Mouse (Mus musculus) MEL (cell line): ENCODE data around the gene Il17c. TPM values are rescaled to one million over a fixed set of nuclear protein-coding genes. Genes with fewer than 3 reads are reported as not detected.

Experiments
- DNase-seq: peaks from one replicate; pipeline ENCODE4 v3.0.0; 2011; ENCODE audit warnings: low read depth, low spot score
- H3K27ac ChIP-seq: 2 replicates; pipeline ENCODE4 v1.5.1; 2012; ENCODE audit warnings: low read depth, mild to moderate bottlenecking, control low read depth, low read length, moderate library complexity; ENCODE audit not compliant: control insufficient read depth
- H3K27me3 ChIP-seq, 2 experiments: fragments of 150-350 bp in 1 of 2; sonication (generic) in 1 of 2; 2 replicates each; pipeline ENCODE4 v1.6.1; 2012; ENCODE audit warnings: low read length in 2 of 2, mild to moderate bottlenecking in 2 of 2, improper control_type of control experiment in 1 of 2, moderate library complexity in 1 of 2; ENCODE audit not compliant: insufficient read depth in 2 of 2, control insufficient read depth in 1 of 2
- H3K36me3 ChIP-seq, 2 experiments: 2 replicates each; pipeline ENCODE4 v1.6.1; 2012 to 2014; ENCODE audit warnings: low read length in 2 of 2, improper control_type of control experiment in 1 of 2, inconsistent platforms in 1 of 2, mild to moderate bottlenecking in 1 of 2; ENCODE audit not compliant: insufficient read depth in 2 of 2, control insufficient read depth in 1 of 2
- H3K4me1 ChIP-seq, 2 experiments: fragments of 150-350 bp in 1 of 2; sonication (generic) in 1 of 2; 2 replicates each; pipeline ENCODE4 v1.6.1; 2012; ENCODE audit warnings: low read length in 2 of 2, improper control_type of control experiment in 1 of 2, mild to moderate bottlenecking in 1 of 2; ENCODE audit not compliant: insufficient read depth in 2 of 2, control insufficient read depth in 1 of 2
- H3K4me3 ChIP-seq, 2 experiments: fragments of 150-350 bp in 1 of 2; sonication (generic) in 1 of 2; 2 replicates each; pipeline ENCODE4 v1.5.1; 2012; ENCODE audit warnings: low read depth in 2 of 2, low read length in 2 of 2, mild to moderate bottlenecking in 2 of 2, moderate library complexity in 2 of 2, control low read depth in 1 of 2, improper control_type of control experiment in 1 of 2; ENCODE audit not compliant: control insufficient read depth in 1 of 2, insufficient read depth in 1 of 2
- H3K79me2 ChIP-seq: 2 replicates; pipeline ENCODE4 v1.6.1; 2012; ENCODE audit warnings: mild to moderate bottlenecking, low read length, moderate library complexity; ENCODE audit not compliant: control insufficient read depth, poor library complexity, insufficient read depth
- H3K9ac ChIP-seq: 2 replicates; pipeline ENCODE4 v1.6.1; 2012; ENCODE audit warnings: low read depth, mild to moderate bottlenecking, control low read depth, low read length, moderate library complexity; ENCODE audit not compliant: control insufficient read depth, poor library complexity, severe bottlenecking
- H3K9me3 ChIP-seq: fragments of 150-350 bp; sonication (generic); replicated peaks from 2 replicates; pipeline ENCODE4 v1.6.1; 2012; ENCODE audit warnings: mild to moderate bottlenecking, low read length, improper control_type of control experiment, moderate library complexity; ENCODE audit not compliant: insufficient read depth
- BHLHE40 ChIP-seq: IDR thresholded peaks from 2 replicates; pipeline ENCODE4 v1.6.1; 2012; ENCODE audit warnings: low read depth, mild to moderate bottlenecking, inconsistent platforms, low read length, improper control_type of control experiment, borderline replicate concordance
- CHD1 ChIP-seq: IDR thresholded peaks from 2 replicates; pipeline ENCODE4 v1.6.1; 2012; ENCODE audit warnings: low read depth, mild to moderate bottlenecking, inconsistent platforms, low read length, improper control_type of control experiment
- CHD2 ChIP-seq: IDR thresholded peaks from 2 replicates; pipeline ENCODE4 v1.6.1; 2011; ENCODE audit warnings: low read length, improper control_type of control experiment
- E2F4 ChIP-seq: IDR thresholded peaks from 2 replicates; pipeline ENCODE4 v1.6.1; 2011; ENCODE audit warnings: low read depth, low read length, improper control_type of control experiment, borderline replicate concordance
- ELF1 ChIP-seq: IDR thresholded peaks from 2 replicates; pipeline ENCODE4 v1.6.1; 2014; ENCODE audit warnings: low read depth, mild to moderate bottlenecking, inconsistent platforms, low read length, improper control_type of control experiment, moderate library complexity
- EP300 ChIP-seq, 2 experiments: IDR thresholded peaks; 2 replicates each; pipeline ENCODE4 v1.6.1; 2011; ENCODE audit warnings: improper control_type of control experiment in 2 of 2, low read length in 2 of 2, low read depth in 1 of 2, mild to moderate bottlenecking in 1 of 2
- GABPA ChIP-seq: IDR thresholded peaks from 2 replicates; pipeline ENCODE4 v1.6.1; 2012; ENCODE audit warnings: low read depth, mild to moderate bottlenecking, inconsistent platforms, low read length, improper control_type of control experiment, moderate library complexity
- GATA1 ChIP-seq: IDR thresholded peaks from 2 replicates; pipeline ENCODE4 v1.6.1; 2011; ENCODE audit warnings: low read depth, low read length, improper control_type of control experiment
- HCFC1 ChIP-seq: IDR thresholded peaks from 2 replicates; pipeline ENCODE4 v1.6.1; 2012; ENCODE audit warnings: low read depth, mild to moderate bottlenecking, inconsistent platforms, low read length, improper control_type of control experiment, moderate library complexity
- JUND ChIP-seq: IDR thresholded peaks from 2 replicates; pipeline ENCODE4 v1.6.1; 2011; ENCODE audit warnings: low read depth, mild to moderate bottlenecking, improper control_type of control experiment, low read length
- KAT2A ChIP-seq: conservative IDR thresholded peaks from 2 replicates; pipeline ENCODE4 v1.6.1; 2012; ENCODE audit warnings: low read depth, low read length, improper control_type of control experiment, inconsistent platforms
- MAFK ChIP-seq: IDR thresholded peaks from 2 replicates; pipeline ENCODE4 v1.6.1; 2011; ENCODE audit warnings: low read depth, mild to moderate bottlenecking, low read length, improper control_type of control experiment, borderline replicate concordance
- MAZ ChIP-seq: IDR thresholded peaks from 2 replicates; pipeline ENCODE4 v1.6.1; 2012; ENCODE audit warnings: low read depth, mild to moderate bottlenecking, inconsistent platforms, low read length, improper control_type of control experiment
- MXI1 ChIP-seq: IDR thresholded peaks from 2 replicates; pipeline ENCODE4 v1.6.1; 2011; ENCODE audit warnings: mild to moderate bottlenecking, low read depth, low read length, improper control_type of control experiment
- MYB ChIP-seq: IDR thresholded peaks from 2 replicates; pipeline ENCODE4 v1.6.1; 2011; ENCODE audit warnings: mild to moderate bottlenecking, low read depth, low read length, improper control_type of control experiment
- NELFE ChIP-seq: IDR thresholded peaks from 2 replicates; pipeline ENCODE4 v1.6.1; 2011; ENCODE audit warnings: low read depth, low read length, improper control_type of control experiment
- NRF1 ChIP-seq: IDR thresholded peaks from 2 replicates; pipeline ENCODE4 v1.6.1; 2014; ENCODE audit warnings: low read depth, mild to moderate bottlenecking, inconsistent platforms, low read length, improper control_type of control experiment, moderate library complexity; ENCODE audit not compliant: poor library complexity, insufficient read depth, severe bottlenecking
- POLR2AphosphoS2 ChIP-seq: IDR thresholded peaks from 2 replicates; pipeline ENCODE4 v1.6.1; 2011; ENCODE audit warnings: low read length, improper control_type of control experiment
- POLR2AphosphoS5 ChIP-seq: IDR thresholded peaks from 2 replicates; pipeline ENCODE4 v1.6.1; 2012; ENCODE audit warnings: low read depth, borderline replicate concordance, mild to moderate bottlenecking, inconsistent platforms, low read length, moderate library complexity, mixed read lengths
- RAD21 ChIP-seq: IDR thresholded peaks from 2 replicates; pipeline ENCODE4 v1.6.1; 2011; ENCODE audit warnings: mild to moderate bottlenecking, low read depth, low read length, improper control_type of control experiment
- RCOR1 ChIP-seq: IDR thresholded peaks from 2 replicates; pipeline ENCODE4 v1.6.1; 2012; ENCODE audit warnings: low read depth, mild to moderate bottlenecking, inconsistent platforms, low read length, improper control_type of control experiment
- SIN3A ChIP-seq: IDR thresholded peaks from 2 replicates; pipeline ENCODE4 v1.6.1; 2012; ENCODE audit warnings: low read length, improper control_type of control experiment, inconsistent platforms
- SMC3 ChIP-seq: IDR thresholded peaks from 2 replicates; pipeline ENCODE4 v1.6.1; 2011; ENCODE audit warnings: low read depth, low read length, improper control_type of control experiment
- TAL1 ChIP-seq: IDR thresholded peaks from 2 replicates; pipeline ENCODE4 v1.6.1; 2012; ENCODE audit warnings: mild to moderate bottlenecking, inconsistent platforms, low read length, moderate library complexity, mixed read lengths
- TBP ChIP-seq: IDR thresholded peaks from 2 replicates; pipeline ENCODE4 v1.8.0; 2011; ENCODE audit warnings: low read depth, low read length, improper control_type of control experiment
- UBTF ChIP-seq: IDR thresholded peaks from 2 replicates; pipeline ENCODE4 v1.6.1; 2012; ENCODE audit warnings: low read depth, mild to moderate bottlenecking, inconsistent platforms, low read length, improper control_type of control experiment, moderate library complexity, borderline replicate concordance; ENCODE audit not compliant: insufficient read depth
- USF2 ChIP-seq, 2 experiments: IDR thresholded peaks; 2 replicates each; pipeline ENCODE4 v1.6.1; 2011 to 2012; ENCODE audit warnings: improper control_type of control experiment in 2 of 2, low read length in 2 of 2, borderline replicate concordance in 1 of 2, inconsistent platforms in 1 of 2, low read depth in 1 of 2, mild to moderate bottlenecking in 1 of 2; ENCODE audit not compliant: insufficient read depth in 1 of 2
- ZC3H11A ChIP-seq: IDR thresholded peaks from 2 replicates; pipeline ENCODE4 v1.6.1; 2012; ENCODE audit warnings: low read depth, mild to moderate bottlenecking, inconsistent platforms, low read length, improper control_type of control experiment
- polyA plus RNA-seq, 2 experiments: library from polyadenylated mRNA; stranded (reverse) in 1 of 2; unstranded in 1 of 2; fragments of >175 nt in 1 of 2; fragments of >200 nt in 1 of 2; gene quantifications; 2 replicates each; pipeline versions ENCODE4 v1.2.1 to v1.2.4; 2012; ENCODE audit warnings: low replicate concordance in 2 of 2, low read depth in 1 of 2; ENCODE audit not compliant: insufficient read length in 2 of 2, insufficient read depth in 1 of 2, missing spikeins in 1 of 2
- total RNA-seq: library from RNA; depleted of rRNA; stranded (reverse); fragments of 300-350 nt; gene quantifications from 2 replicates; pipeline ENCODE4 v1.2.3, GENCODE M21; 2012

Il17c gene
- total and polyA plus RNA-seq, 3 experiments: 0.43 TPM; not detected in 2

GRCm38 (mm10) chr8:122375751-122376364 is 46.0 kb upstream of the Il17c start:
- H3K79me2 ChIP-seq: peaks cover 45% of the 10 kb centered on the region
- no peaks in the 10 kb centered on the region for H3K9me3 ChIP-seq
- peak; percentile 22 for DNase-seq
- peak overlapping the region; percentile 60 to 69 for H3K4me3 ChIP-seq
- peak overlapping the region; percentile 64 for H3K27ac ChIP-seq
- peaks cover 12 to 26% of the 10 kb centered on the region in 2 experiments for H3K36me3 ChIP-seq
- TF ChIP-seq MYB (no peak), POLR2AphosphoS5 (no peak), ELF1 (no peak), JUND (no peak), SMC3 (no peak), MAZ (no peak), ZC3H11A (no peak), KAT2A (no peak), POLR2AphosphoS2 (no peak), MAFK (no peak), RCOR1 (no peak), SIN3A (no peak), NELFE (no peak), TAL1 (no peak), TBP (no peak), HCFC1 (no peak), USF2 (IDR thresholded peaks at IDR 0.05; ENCODE audit: borderline replicate concordance in 1 of 2, insufficient read depth in 1 of 2, low read depth in 1 of 2, low read length in 2 of 2) (no peak), MXI1 (no peak)
- H3K27me3 ChIP-seq: no peaks in the 10 kb centered on the region
- peak overlapping the region; percentile 78 for H3K9ac ChIP-seq
- H3K4me1 ChIP-seq: peaks cover 4 to 33% of the 10 kb centered on the region in 2 experiments; a peak in 3 of 4 replicates

GRCm38 (mm10) chr8:122376365-122377231 is 45.2 kb upstream of the Il17c start, which contains the start of gene Zc3h18:
Gene Zc3h18, plus strand, starts transcription at chr8:122376609.
- H3K27me3 ChIP-seq: no peaks in the 10 kb centered on the region
- H3K36me3 ChIP-seq: peaks cover 12 to 22% of the 10 kb centered on the region in 2 experiments
- peak within 1 kb of the TSS; percentile 83 to 84 for H3K4me3 ChIP-seq
- peaks cover 50% of the 10 kb centered on the region for H3K79me2 ChIP-seq
- DNase-seq: peak; percentile 99
- peak within 1 kb of the TSS; percentile 94 for H3K9ac ChIP-seq
- H3K9me3 ChIP-seq: no peaks in the 10 kb centered on the region
- H3K27ac ChIP-seq: peak within 1 kb of the TSS; percentile 89
- H3K4me1 ChIP-seq: peaks cover under 1 to 30% of the 10 kb centered on the region in 2 experiments; a peak in 3 of 4 replicates
- no peak for TF ChIP-seq CHD2
- peak; percentile 92 for TF ChIP-seq NELFE
- TF ChIP-seq POLR2AphosphoS5: no peak
- no peak for TF ChIP-seq GABPA
- no peak for TF ChIP-seq ZC3H11A
- TF ChIP-seq EP300 (IDR thresholded peaks at IDR 0.05; ENCODE audit: low read depth in 1 of 2, low read length in 2 of 2): peak in 1 of 2 experiments; percentile 9; a peak in 1 of 4 replicates
- no peak for TF ChIP-seq TAL1
- no peak for TF ChIP-seq UBTF
- 0 out of 2 replicates have a peak, but pooled peaks have one; percentile 13 for TF ChIP-seq CHD1
- TF ChIP-seq SIN3A: peak; percentile 82
- peak; percentile 95 for TF ChIP-seq NRF1
- TF ChIP-seq RAD21: no peak
- no peak for TF ChIP-seq E2F4
- TF ChIP-seq BHLHE40: no peak
- no peak; the same call in 1 of the 2 replicates for TF ChIP-seq KAT2A
- peak; percentile 66 for TF ChIP-seq TBP
- TF ChIP-seq POLR2AphosphoS2: peak; percentile 92
- no peak for TF ChIP-seq RCOR1
- no peak for TF ChIP-seq GATA1
- TF ChIP-seq JUND: no peak
